Mouse (Mus musculus) lung, postnatal 0 days (tissue): ENCODE results near the gene Robo2. TPM values are rescaled to one million over a fixed set of nuclear protein-coding genes. Genes with fewer than 3 reads are reported as not detected.

Source experiments
- ATAC-seq: fragments of 200-750 bp; cut with Nextera tagmentation; 2 replicates; pipeline ENCODE4 v1.8.0; 2017; ENCODE audit warnings: moderate library complexity
- DNase-seq: peaks from one replicate; pipeline ENCODE4 v3.0.0-alpha.2; 2016; ENCODE audit warnings: low spot score
- H3K27ac ChIP-seq: fragments of 300-500 bp; sonication (generic); 2 replicates; pipeline ENCODE4 v1.5.1; 2014; ENCODE audit warnings: antibody characterized with exemption, mild to moderate bottlenecking, low read length, mixed read lengths
- H3K27me3 ChIP-seq: fragments of 300-500 bp; sonication (generic); replicated peaks from 2 replicates; pipeline ENCODE4 v1.6.1; 2014; ENCODE audit warnings: low read length, mixed read lengths; ENCODE audit not compliant: insufficient read depth
- H3K36me3 ChIP-seq: fragments of 300-500 bp; sonication (generic); 2 replicates; pipeline ENCODE4 v1.6.1; 2014; ENCODE audit warnings: low read length, mixed read lengths; ENCODE audit not compliant: insufficient read depth
- H3K4me1 ChIP-seq: fragments of 300-500 bp; sonication (generic); 2 replicates; pipeline ENCODE4 v1.6.1; 2014; ENCODE audit warnings: antibody characterized with exemption, low read depth, low read length, mixed read lengths; ENCODE audit not compliant: insufficient read depth
- H3K4me2 ChIP-seq: fragments of 300-500 bp; sonication (generic); replicated peaks from 2 replicates; pipeline ENCODE4 v1.6.1; 2014; ENCODE audit warnings: low read depth, mild to moderate bottlenecking, low read length, moderate library complexity, mixed read lengths
- H3K4me3 ChIP-seq: fragments of 300-500 bp; sonication (generic); 2 replicates; pipeline ENCODE4 v1.5.1; 2014; ENCODE audit warnings: low read depth, low read length
- H3K9ac ChIP-seq: fragments of 300-500 bp; sonication (generic); replicated peaks from 2 replicates; pipeline ENCODE4 v1.6.1; 2014; ENCODE audit warnings: low read depth, mild to moderate bottlenecking
- H3K9me3 ChIP-seq: fragments of 300-500 bp; sonication (generic); 2 replicates; pipeline ENCODE4 v1.6.1; 2016; ENCODE audit warnings: low read length, mixed read lengths
- CTCF ChIP-seq: IDR thresholded peaks from 2 replicates; pipeline ENCODE4 v1.5.1; 2016; ENCODE audit warnings: antibody characterized with exemption, mild to moderate bottlenecking
- EP300 ChIP-seq: IDR thresholded peaks from 2 replicates; pipeline ENCODE4 v1.6.1; 2016; ENCODE audit warnings: antibody characterized with exemption, mild to moderate bottlenecking, control low read depth
- WGBS: fragments of 180-500 bp; shearing (Covaris S2); extraction: QIAGEN DNeasy Blood & Tissue Kit; methylation state at CpG from one replicate; pipeline ENCODE4 v1.1.7; 2014; 5-methylcytosine and 5-hydroxymethylcytosine counted together
- polyA plus RNA-seq: library from polyadenylated mRNA; unstranded; fragments of >200 nt; fragmentation: Nextera tagmentation; extraction: Ambion mirVana; gene quantifications from 2 replicates; pipeline ENCODE4 v1.2.1, GENCODE M21; 2015

Gene Robo2
- polyA plus RNA-seq, 1 experiment from 2014 or later = 13.3 TPM

- TF ChIP-seq EP300 (no peak), CTCF (no peak)
Observed at GRCm38 (mm10) chr16:74169121-74169520, 242.5 kb downstream of the Robo2 start.

DNA sequence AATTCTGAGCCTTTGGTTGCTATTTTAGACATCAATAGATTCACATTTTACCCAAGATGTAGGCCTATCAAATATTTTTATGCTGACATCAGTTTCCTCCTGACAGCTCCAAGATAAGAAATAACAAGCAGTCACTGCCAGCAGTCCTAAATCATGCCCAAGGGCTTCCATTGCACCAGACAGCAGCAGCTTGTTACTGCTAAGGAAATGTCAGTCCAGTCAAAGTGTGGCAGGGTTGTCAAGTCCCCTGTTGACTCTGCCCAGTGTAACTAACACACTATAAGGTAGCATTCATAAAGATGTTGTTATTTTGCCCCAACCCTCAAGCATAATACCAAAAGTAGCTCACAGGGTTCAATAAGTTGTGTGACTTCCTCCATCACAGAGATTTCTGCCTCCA, 243.8 kb downstream of the Robo2 start:
- Histone ChIP-seq H3K9me3 (no peaks in the 10 kb centered on the region), H3K27me3 (no peaks in the 10 kb centered on the region), H3K4me2 (no peak overlapping the region), H3K36me3 (no peaks in the 10 kb centered on the region), H3K27ac (no peak overlapping the region), H3K4me3 (no peak overlapping the region), H3K9ac (no peak overlapping the region), H3K4me1 (no peaks in the 10 kb centered on the region)
- no peak for DNase-seq
- no peak for ATAC-seq
- TF ChIP-seq CTCF = no peak
- TF ChIP-seq EP300 = no peak

More at GRCm38 (mm10) chr16:74169121-74169520, 242.5 kb downstream of the Robo2 start:
- Histone ChIP-seq H3K4me3 (no peak overlapping the region), H3K4me2 (no peak overlapping the region), H3K9me3 (no peaks in the 10 kb centered on the region), H3K36me3 (no peaks in the 10 kb centered on the region), H3K4me1 (no peaks in the 10 kb centered on the region), H3K27me3 (no peaks in the 10 kb centered on the region), H3K9ac (no peak overlapping the region), H3K27ac (no peak overlapping the region)
- no peak for ATAC-seq
- WGBS = 69% methylated on average over 7 of the region's 7 CpGs
- no peak for DNase-seq

GRCm38 (mm10) chr16:74162041-74162440, 249.6 kb downstream of the Robo2 start:
- Histone ChIP-seq H3K4me1 (no peaks in the 10 kb centered on the region), H3K9ac (no peak overlapping the region), H3K27me3 (no peaks in the 10 kb centered on the region), H3K4me2 (no peak overlapping the region), H3K27ac (no peak overlapping the region), H3K4me3 (no peak overlapping the region), H3K9me3 (no peaks in the 10 kb centered on the region), H3K36me3 (no peaks in the 10 kb centered on the region)
- no peak for ATAC-seq
- 82% methylated on average over 4 of the region's 4 CpGs for WGBS
- TF ChIP-seq EP300 (no peak), CTCF (no peak)
- DNase-seq = no peak

DNA sequence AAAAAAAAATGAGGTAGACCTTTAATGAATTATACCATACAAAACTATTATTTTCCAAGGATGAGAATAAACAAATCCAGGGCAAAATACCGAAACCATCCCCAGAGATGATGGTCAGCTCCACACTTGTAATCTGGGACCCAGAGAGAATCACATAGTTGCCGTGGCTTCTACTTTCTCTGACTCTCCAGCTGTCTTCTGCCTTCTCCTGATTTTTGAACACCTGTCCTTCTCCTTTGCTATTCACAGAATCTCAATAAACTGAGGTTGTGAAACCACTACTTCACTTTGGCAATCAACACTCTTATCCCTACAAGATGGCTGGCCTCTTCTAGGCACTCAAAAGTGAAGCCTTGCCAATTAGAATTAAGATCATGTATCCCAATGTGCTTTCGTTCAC, 252.4 kb downstream of the Robo2 start:
- Histone ChIP-seq H3K36me3 (no peaks in the 10 kb centered on the region), H3K4me2 (no peak overlapping the region), H3K9ac (no peak overlapping the region), H3K27ac (no peak overlapping the region), H3K9me3 (no peaks in the 10 kb centered on the region), H3K27me3 (no peaks in the 10 kb centered on the region), H3K4me1 (no peaks in the 10 kb centered on the region), H3K4me3 (no peak overlapping the region)
- 89% methylated on average over 3 of the region's 3 CpGs for WGBS
- DNase-seq = no peak
- TF ChIP-seq CTCF (no peak), EP300 (no peak)
- no peak for ATAC-seq

DNA sequence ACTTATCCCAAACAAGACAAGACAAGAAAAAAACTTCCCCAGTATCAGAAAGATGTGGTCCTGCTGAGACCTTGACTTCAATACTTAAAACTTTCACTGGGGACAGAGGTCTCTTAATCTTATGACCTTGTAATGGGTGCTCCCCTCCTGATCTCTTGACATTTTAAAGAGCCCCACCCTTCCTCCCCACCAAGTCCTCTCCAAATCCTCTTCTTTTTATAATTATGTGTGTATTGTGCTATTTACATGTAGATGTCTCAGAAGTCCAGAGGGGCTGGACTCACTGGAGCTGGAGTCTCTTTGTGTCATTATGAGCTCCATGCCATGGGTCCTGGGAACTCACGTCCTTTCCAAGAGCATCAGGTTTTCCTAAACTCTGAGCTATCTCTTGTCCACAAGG, 275.4 kb downstream of the Robo2 start:
- DNase-seq = no peak
- no peak overlapping the region for H3K4me2 ChIP-seq
- 89% methylated on average over 1 of the region's 1 CpGs for WGBS
- H3K27me3 ChIP-seq = no peaks in the 10 kb centered on the region
- no peak overlapping the region for H3K9ac ChIP-seq
- no peak for TF ChIP-seq EP300
- no peak for TF ChIP-seq CTCF
- H3K4me3 ChIP-seq = no peak overlapping the region
- ATAC-seq = no peak
- H3K36me3 ChIP-seq = no peaks in the 10 kb centered on the region
- no peaks in the 10 kb centered on the region for H3K4me1 ChIP-seq
- H3K9me3 ChIP-seq = no peaks in the 10 kb centered on the region
- H3K27ac ChIP-seq = no peak overlapping the region

GRCm38 (mm10) chr16:74132833-74133232, 278.8 kb downstream of the Robo2 start:
- H3K4me1 ChIP-seq = no peaks in the 10 kb centered on the region
- no peaks in the 10 kb centered on the region for H3K9me3 ChIP-seq
- DNase-seq (peak; percentile 47), ATAC-seq (no peak)
- no peak overlapping the region for H3K4me3 ChIP-seq
- no peaks in the 10 kb centered on the region for H3K27me3 ChIP-seq
- H3K9ac ChIP-seq = no peak overlapping the region
- H3K27ac ChIP-seq = no peak overlapping the region
- no peak overlapping the region; the same call in 1 of the 2 replicates for H3K4me2 ChIP-seq
- TF ChIP-seq CTCF (no peak), EP300 (no peak)
- H3K36me3 ChIP-seq = no peaks in the 10 kb centered on the region
- 40% methylated on average over 6 of the region's 6 CpGs for WGBS

DNA sequence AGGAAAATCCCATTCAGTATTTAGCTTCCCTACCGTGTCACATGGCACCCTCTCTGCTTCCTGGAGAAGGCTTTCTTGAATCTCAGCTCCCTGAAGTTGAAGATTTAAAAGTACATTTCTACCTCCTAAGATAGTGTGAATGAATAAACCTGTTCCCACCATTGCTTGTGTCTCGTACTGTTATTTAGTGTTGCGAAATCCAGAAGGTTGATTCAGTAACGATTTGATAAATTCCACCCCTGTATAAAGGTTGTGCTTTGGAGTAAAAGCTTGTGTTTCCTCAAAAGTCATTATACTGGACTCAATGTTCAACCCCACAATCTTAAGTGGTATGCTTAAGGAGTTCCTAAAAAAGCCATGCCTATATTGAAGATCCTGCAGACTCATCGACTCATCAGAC, 280.3 kb downstream of the Robo2 start:
- Histone ChIP-seq H3K4me1 (no peaks in the 10 kb centered on the region), H3K4me3 (no peak overlapping the region), H3K36me3 (no peaks in the 10 kb centered on the region), H3K9ac (no peak overlapping the region), H3K9me3 (no peaks in the 10 kb centered on the region), H3K27ac (no peak overlapping the region), H3K4me2 (no peak overlapping the region), H3K27me3 (no peaks in the 10 kb centered on the region)
- TF ChIP-seq EP300 (no peak), CTCF (no peak)
- 86% methylated on average over 5 of the region's 5 CpGs for WGBS
- DNase-seq (no peak), ATAC-seq (no peak)
